Mouse (Mus musculus): ENCODE results near the gene Nqo1. TPM values are rescaled to one million over a fixed set of nuclear protein-coding genes. Genes with fewer than 3 reads are reported as not detected.

Gene Nqo1
- total and polyA plus RNA-seq, 3 experiments = 36.7 to 58.2 (median 43.5) TPM

DNA sequence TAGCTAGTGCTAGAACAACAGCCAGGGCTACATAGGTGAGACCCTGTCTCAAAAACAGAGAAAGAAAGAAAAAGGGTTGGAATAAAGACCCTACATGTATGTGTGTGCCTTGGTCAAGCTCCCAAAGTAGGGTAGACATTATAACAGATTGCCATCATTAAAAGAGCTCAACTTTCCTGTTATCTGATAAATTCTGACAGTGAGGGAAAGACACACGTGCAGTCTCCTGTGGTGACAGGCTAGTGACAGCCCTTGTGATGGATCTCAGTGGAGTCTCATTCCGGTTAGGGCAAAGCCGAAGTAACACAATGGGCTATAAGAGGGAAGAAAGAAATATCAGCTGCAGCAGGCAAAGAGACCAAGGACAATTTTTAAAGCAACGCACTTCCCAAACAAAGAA lies 1.1 kb upstream of the Nqo1 start:
- 85% methylated on average over 4 of the region's 4 CpGs for WGBS
- Histone ChIP-seq H3K4me3 (no peak overlapping the region), H3K4me1 (ENCODE audit: control insufficient read depth, insufficient read depth, low read length) (peaks cover 5% of the 10 kb centered on the region), H3K9ac (ENCODE audit: low read depth, low read length) (no peak overlapping the region), H3K27me3 (ENCODE audit: control insufficient read depth, insufficient read depth, low read length) (no peaks in the 10 kb centered on the region), H3K27ac (no peak overlapping the region; the same call in 1 of the 2 replicates), H3K36me3 (ENCODE audit: control insufficient read depth, insufficient read depth, low read length) (no peaks in the 10 kb centered on the region), H3K79me2 (replicated peaks; ENCODE audit: control insufficient read depth, insufficient read depth, low read length) (no peaks in the 10 kb centered on the region)
- DNase-seq = no peak
- TF ChIP-seq EP300 (IDR thresholded peaks at IDR 0.05; ENCODE audit: insufficient read depth, low read depth, low read length) = no peak
- no peak for TF ChIP-seq CTCF (IDR thresholded peaks at IDR 0.05)
- no peak for TF ChIP-seq POLR2A (IDR thresholded peaks at IDR 0.05; ENCODE audit: insufficient read depth, low read depth, low read length)
- intact Hi-C loops (cut with DNase I) = no loop called here

DNA sequence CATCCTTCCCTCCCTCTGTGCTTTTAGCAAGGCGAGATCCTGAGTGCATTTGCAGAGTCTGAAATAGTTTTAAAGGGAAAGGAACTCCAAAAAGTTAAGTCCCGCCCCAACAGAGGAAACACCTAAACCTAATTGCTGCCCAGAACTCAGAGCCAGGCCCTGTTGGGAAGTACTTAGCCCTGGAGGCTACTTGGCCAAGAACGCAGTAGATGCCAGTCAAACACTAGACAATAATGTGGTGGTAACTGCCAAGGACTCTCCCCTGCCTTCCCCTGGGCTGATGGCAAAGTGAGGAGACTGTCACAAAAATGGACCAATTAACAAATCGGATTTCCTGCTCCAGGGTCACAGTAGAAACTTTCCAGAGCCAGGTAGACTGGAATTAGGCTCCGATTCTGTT lies 1.1 kb downstream of the Nqo1 start:
- Histone ChIP-seq H3K4me3 (no peak overlapping the region), H3K4me1 (ENCODE audit: control insufficient read depth, insufficient read depth, low read length) (peaks cover 5% of the 10 kb centered on the region), H3K36me3 (ENCODE audit: control insufficient read depth, insufficient read depth, low read length) (no peaks in the 10 kb centered on the region), H3K27me3 (ENCODE audit: control insufficient read depth, insufficient read depth, low read length) (no peaks in the 10 kb centered on the region), H3K9ac (ENCODE audit: low read depth, low read length) (no peak overlapping the region), H3K27ac (peak overlapping the region; percentile 87), H3K79me2 (replicated peaks; ENCODE audit: control insufficient read depth, insufficient read depth, low read length) (no peaks in the 10 kb centered on the region)
- TF ChIP-seq EP300 (IDR thresholded peaks at IDR 0.05; ENCODE audit: insufficient read depth, low read depth, low read length) (no peak), CTCF (IDR thresholded peaks at IDR 0.05) (no peak), POLR2A (IDR thresholded peaks at IDR 0.05; ENCODE audit: insufficient read depth, low read depth, low read length) (no peak)
- intact Hi-C loops (cut with DNase I) = loop anchor here (2.0 kb wide), 1 partner anchor 23 kb away; the partner anchor contains the start of gene Nob1
- no peak for DNase-seq
- 66% methylated on average over 5 of the region's 5 CpGs for WGBS

DNA sequence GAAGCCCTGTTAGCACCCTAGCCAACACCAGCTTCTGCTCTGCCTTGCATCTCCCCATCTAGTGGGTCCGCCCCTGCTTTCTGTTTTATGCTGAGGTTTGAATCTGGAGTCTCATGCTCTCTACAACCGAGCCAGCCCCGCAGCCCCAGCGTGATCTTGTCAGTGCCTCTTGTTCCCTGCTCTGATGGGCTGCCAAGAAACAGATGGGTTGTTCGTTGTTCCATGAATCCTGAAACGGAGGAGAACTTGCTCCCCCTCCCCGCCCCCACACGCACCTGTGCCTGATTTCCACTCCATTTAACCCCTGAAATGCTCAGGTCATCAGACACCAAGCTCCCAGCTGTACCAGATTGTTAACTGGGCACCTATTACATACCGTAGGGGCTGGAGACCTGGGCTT lies 3.5 kb downstream of the Nqo1 start:
- 31% methylated on average over 9 of the region's 9 CpGs for WGBS
- H3K9ac ChIP-seq (ENCODE audit: low read depth, low read length) = no peak overlapping the region
- no peak overlapping the region for H3K27ac ChIP-seq
- intact Hi-C loops (cut with DNase I) = no loop called here
- H3K27me3 ChIP-seq (ENCODE audit: control insufficient read depth, insufficient read depth, low read length) = no peaks in the 10 kb centered on the region
- H3K36me3 ChIP-seq (ENCODE audit: control insufficient read depth, insufficient read depth, low read length) = no peaks in the 10 kb centered on the region
- H3K4me1 ChIP-seq (ENCODE audit: control insufficient read depth, insufficient read depth, low read length) = peaks cover 5% of the 10 kb centered on the region
- no peaks in the 10 kb centered on the region for H3K79me2 ChIP-seq (replicated peaks; ENCODE audit: control insufficient read depth, insufficient read depth, low read length)
- DNase-seq = no peak
- no peak overlapping the region for H3K4me3 ChIP-seq
- TF ChIP-seq CTCF (IDR thresholded peaks at IDR 0.05) (no peak), EP300 (IDR thresholded peaks at IDR 0.05; ENCODE audit: insufficient read depth, low read depth, low read length) (no peak), POLR2A (IDR thresholded peaks at IDR 0.05; ENCODE audit: insufficient read depth, low read depth, low read length) (no peak)

DNA sequence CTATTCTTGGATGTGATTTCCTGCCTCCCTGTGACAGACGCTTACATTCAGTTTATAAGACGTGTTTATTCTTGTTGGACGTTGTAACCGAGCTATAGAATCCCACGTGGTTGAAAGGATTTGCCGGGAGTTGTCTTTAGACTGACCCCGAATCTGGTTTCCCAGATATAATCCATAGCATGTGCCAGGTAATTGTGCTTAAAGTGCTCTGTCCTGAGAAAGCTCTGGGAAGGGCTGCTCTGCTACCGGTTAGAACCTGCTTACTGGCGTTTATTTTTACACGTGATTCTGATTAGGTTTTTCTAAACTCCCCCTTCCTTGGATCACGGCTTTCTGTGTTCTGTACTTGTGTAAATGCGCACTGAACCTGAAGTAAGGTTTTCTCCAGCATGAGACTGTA lies 5.3 kb downstream of the Nqo1 start:
- TF ChIP-seq EP300 (IDR thresholded peaks at IDR 0.05; ENCODE audit: insufficient read depth, low read depth, low read length) = no peak
- no peak for TF ChIP-seq CTCF (IDR thresholded peaks at IDR 0.05)
- TF ChIP-seq POLR2A (IDR thresholded peaks at IDR 0.05; ENCODE audit: insufficient read depth, low read depth, low read length) = no peak
- Histone ChIP-seq H3K27ac (peak overlapping the region; percentile 9; the same call in 1 of the 2 replicates), H3K36me3 (ENCODE audit: control insufficient read depth, insufficient read depth, low read length) (no peaks in the 10 kb centered on the region), H3K4me1 (ENCODE audit: control insufficient read depth, insufficient read depth, low read length) (peaks cover under 1% of the 10 kb centered on the region), H3K79me2 (replicated peaks; ENCODE audit: control insufficient read depth, insufficient read depth, low read length) (no peaks in the 10 kb centered on the region), H3K9ac (ENCODE audit: low read depth, low read length) (no peak overlapping the region), H3K27me3 (ENCODE audit: control insufficient read depth, insufficient read depth, low read length) (no peaks in the 10 kb centered on the region), H3K4me3 (no peak overlapping the region)
- no peak for DNase-seq
- 44% methylated on average over 12 of the region's 12 CpGs for WGBS
- intact Hi-C loops (cut with DNase I) = no loop called here

DNA sequence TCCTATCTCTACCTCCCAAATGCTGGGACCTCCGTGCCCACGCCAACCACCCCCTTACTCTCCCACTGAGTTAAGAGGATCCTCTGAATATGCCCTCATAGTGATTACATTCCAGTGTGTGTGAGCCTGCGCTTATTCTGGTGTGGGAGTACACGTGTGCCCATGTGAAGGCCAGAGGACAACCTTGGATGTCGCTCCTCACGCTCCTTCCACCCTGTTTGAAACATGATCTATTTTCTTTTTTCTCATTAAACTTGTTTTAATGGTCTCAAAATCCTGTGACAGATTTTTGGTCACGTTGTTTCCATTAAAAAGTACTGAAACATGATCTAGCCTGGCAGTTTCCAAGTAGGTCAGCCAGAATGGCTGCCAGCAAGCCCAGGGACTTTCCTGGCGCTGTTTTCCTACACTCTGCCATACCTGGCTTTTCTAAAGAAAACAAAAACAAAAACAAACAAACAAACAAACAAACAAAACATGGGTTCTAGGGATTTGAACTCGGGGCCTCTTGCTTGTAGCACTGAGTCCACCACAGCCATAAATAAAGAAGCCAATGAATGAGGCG lies 6.8 kb downstream of the Nqo1 start:
- 73% methylated on average over 10 of the region's 10 CpGs for WGBS
- Histone ChIP-seq H3K4me3 (no peak overlapping the region), H3K27ac (peak overlapping the region; percentile 67), H3K9ac (ENCODE audit: low read depth, low read length) (no peak overlapping the region), H3K4me1 (ENCODE audit: control insufficient read depth, insufficient read depth, low read length) (no peaks in the 10 kb centered on the region; the same call in 1 of the 2 replicates), H3K36me3 (ENCODE audit: control insufficient read depth, insufficient read depth, low read length) (no peaks in the 10 kb centered on the region), H3K79me2 (replicated peaks; ENCODE audit: control insufficient read depth, insufficient read depth, low read length) (no peaks in the 10 kb centered on the region), H3K27me3 (ENCODE audit: control insufficient read depth, insufficient read depth, low read length) (no peaks in the 10 kb centered on the region)
- intact Hi-C loops (cut with DNase I) = no loop called here
- TF ChIP-seq CTCF (IDR thresholded peaks at IDR 0.05) = no peak
- no peak for TF ChIP-seq EP300 (IDR thresholded peaks at IDR 0.05; ENCODE audit: insufficient read depth, low read depth, low read length)
- TF ChIP-seq POLR2A (IDR thresholded peaks at IDR 0.05; ENCODE audit: insufficient read depth, low read depth, low read length) = no peak
- no peak for DNase-seq

DNA sequence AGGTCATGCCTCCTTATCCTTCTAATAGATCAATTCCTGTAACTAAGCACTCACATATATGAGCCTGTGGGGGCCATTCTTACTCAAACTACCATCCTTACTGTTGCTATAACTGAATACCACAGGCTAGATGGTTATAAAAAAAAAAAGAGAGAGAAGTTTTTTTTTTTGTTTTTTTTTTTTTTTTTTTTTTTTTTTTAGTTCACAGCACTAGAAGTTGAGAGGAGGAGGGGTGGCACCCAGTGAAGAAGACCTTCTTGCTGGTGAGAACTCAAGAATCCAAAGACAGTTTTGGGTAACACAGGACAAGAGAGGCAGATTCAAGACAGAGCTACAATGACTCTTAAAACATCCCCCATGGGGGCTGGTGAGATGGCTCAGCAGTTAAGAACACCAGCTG lies 7.6 kb downstream of the Nqo1 start:
- H3K36me3 ChIP-seq (ENCODE audit: control insufficient read depth, insufficient read depth, low read length) = no peaks in the 10 kb centered on the region
- TF ChIP-seq CTCF (IDR thresholded peaks at IDR 0.05) (no peak), POLR2A (IDR thresholded peaks at IDR 0.05; ENCODE audit: insufficient read depth, low read depth, low read length) (no peak), EP300 (IDR thresholded peaks at IDR 0.05; ENCODE audit: insufficient read depth, low read depth, low read length) (no peak)
- no peak overlapping the region for H3K27ac ChIP-seq
- H3K9ac ChIP-seq (ENCODE audit: low read depth, low read length) = no peak overlapping the region
- no peaks in the 10 kb centered on the region for H3K79me2 ChIP-seq (replicated peaks; ENCODE audit: control insufficient read depth, insufficient read depth, low read length)
- no peak for DNase-seq
- no peaks in the 10 kb centered on the region for H3K27me3 ChIP-seq (ENCODE audit: control insufficient read depth, insufficient read depth, low read length)
- H3K4me3 ChIP-seq = no peak overlapping the region
- intact Hi-C loops (cut with DNase I) = no loop called here
- H3K4me1 ChIP-seq (ENCODE audit: control insufficient read depth, insufficient read depth, low read length) = no peaks in the 10 kb centered on the region; the same call in 1 of the 2 replicates

All from heart, adult 2 months (tissue).